Mouse (Mus musculus) cerebellum, adult 11 months (tissue): Measurements from ENCODE around the gene Aff4.
"Not testable (repeated sequence)": the region's sequence is repeated elsewhere in the genome, so short reads cannot be mapped to it uniquely, and the experiment has no call there.

Experiments
- DNase-seq: peaks from one replicate; pipeline ENCODE4 v3.0.0; 2022

Aff4 gene

GRCm38 (mm10) chr11:53350291-53351223, at the start of gene Aff4:
TSS of gene Aff4 (plus strand) at chr11:53350833.
- peak; percentile 91 for DNase-seq

DNA sequence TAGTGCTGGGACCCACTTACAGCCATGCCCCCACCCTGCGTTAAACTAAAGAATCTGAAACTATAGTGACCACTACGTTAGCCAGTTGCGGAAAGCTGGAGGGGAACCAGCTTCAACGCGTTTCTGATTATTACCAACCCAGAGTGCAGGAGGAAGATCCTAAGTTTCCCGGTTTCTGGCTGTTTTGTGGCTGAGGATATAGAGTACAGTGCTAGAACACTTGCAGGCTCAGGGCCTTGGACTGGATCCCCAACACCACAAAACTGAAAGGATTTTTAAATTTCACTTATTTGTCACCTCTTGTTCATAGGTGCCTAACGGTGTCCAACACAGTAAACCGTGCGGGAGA, 49.5 kb upstream of the Aff4 start:
- peak; percentile 25 for DNase-seq

DNA sequence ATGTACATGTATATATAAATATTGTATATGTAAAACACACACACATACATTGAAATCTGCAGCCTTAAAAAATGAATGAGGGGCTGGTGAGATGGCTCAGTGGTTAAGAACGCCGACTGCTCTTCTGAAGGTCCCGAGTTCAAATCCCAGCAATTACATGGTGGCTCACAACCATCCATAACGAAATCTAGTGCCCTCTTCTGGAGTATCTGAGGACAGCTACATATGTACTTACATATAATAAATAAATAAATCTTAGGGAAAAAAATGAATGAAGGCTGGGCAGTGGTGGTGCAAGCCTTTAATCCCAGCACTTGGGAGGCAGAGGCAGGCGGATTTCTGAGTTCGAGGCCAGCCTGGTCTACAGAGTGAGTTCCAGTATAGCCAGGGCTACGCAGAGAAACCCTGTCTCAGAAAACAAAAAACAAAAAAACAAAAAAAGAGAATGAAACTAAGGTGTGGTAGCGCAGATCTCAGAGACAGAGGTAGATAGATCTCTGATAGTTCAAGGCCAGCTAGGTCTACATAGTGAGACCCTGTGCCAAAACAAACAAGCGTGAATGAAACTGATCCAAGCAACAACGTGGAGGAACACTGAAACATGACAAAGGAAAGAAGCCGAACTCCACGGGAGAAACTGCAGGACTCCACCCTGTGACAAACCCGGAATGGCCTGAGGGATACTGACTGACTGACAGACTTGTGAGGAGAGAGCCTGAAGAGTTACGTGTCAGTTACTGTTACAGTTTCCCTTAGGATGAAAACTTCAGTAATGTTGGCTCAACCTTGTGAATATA, 46.4 kb upstream of the Aff4 start:
- DNase-seq: no peak

GRCm38 (mm10) chr11:53306965-53307364, 43.7 kb upstream of the Aff4 start:
- DNase-seq: no peak

- no peak for DNase-seq
These were observed 43.0 kb upstream of the Aff4 start for GRCm38 (mm10) chr11:53307558-53308065.

GRCm38 (mm10) chr11:53308251-53308864, 42.3 kb upstream of the Aff4 start:
- no peak for DNase-seq

- no peak for DNase-seq
These were observed 41.7 kb upstream of the Aff4 start for GRCm38 (mm10) chr11:53308884-53309310.

GRCm38 (mm10) chr11:53311385-53311784, 39.2 kb upstream of the Aff4 start:
- no peak for DNase-seq

DNA sequence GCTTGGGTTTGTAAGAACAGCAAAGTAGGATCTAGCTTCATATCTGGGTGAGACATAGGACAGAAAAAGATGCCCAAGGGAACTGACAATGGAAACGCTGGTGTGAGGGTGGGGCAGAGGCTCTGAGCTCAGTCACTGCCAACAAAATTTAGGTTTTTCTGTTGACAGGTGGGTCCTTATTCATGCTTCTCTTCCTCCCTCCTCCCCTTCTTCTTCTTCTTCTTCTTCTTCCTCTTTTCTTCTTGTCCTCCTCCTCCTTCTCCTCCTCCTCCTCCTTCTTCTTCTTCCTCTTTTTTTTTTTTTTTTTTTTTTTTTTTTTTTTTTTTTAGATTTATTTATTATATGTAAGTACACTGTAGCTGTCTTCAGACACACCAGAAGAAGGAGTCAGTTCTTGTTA, 37.8 kb upstream of the Aff4 start:
- DNase-seq: not testable (repeated sequence)

DNA sequence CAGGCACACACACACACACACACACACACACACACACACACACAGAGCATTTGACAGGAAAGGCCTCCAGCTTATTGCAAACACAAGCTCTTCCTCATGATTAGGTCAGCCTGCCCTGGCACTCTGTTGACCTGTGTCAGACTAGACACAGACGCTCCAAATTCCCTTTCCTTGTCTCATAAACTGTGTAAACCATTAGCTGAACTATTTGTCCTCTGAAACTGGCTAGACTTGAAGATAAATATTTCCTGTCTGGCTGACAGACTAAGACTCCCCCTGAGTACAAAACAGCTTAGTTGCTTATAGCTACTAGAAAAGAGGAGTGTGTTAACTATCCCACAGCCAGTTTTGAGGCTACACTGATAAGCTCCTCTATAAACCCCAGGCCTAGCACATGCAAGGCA, 35.9 kb upstream of the Aff4 start:
- no peak for DNase-seq

GRCm38 (mm10) chr11:53316996-53317395, 33.6 kb upstream of the Aff4 start:
- no peak for DNase-seq

GRCm38 (mm10) chr11:53318041-53318440, 32.6 kb upstream of the Aff4 start:
- no peak for DNase-seq

- not testable (repeated sequence) for DNase-seq
These were observed 32.1 kb upstream of the Aff4 start for GRCm38 (mm10) chr11:53318568-53318967.

- not testable (repeated sequence) for DNase-seq
These were observed 30.8 kb upstream of the Aff4 start for GRCm38 (mm10) chr11:53319867-53320266.

DNA sequence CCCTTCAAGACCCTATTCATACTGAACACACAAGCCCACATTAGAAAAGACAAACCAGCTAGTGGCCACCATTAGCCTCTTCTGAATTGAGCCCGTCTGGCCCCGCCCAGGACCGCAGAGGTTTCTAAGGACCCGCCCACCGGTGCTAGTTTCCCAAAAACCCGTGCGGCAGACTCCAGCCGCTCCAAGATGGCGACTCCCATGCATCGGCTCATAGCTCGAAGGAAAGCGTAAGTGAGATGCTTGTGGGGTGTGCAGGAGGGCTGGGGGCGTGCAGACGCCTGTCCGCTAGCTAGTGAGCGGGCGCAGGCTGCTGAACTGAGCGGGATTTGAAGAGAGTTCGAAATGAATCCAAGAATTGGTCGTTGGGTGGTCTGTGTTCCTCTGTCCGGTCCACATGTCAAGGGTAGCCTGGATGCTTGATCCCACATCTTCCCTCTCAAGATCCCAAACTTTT, 26.1 kb upstream of the Aff4 start, which contains the start of gene Zcchc10:
Zcchc10 (plus strand) TSS at position 168 of the 457 bp plus-strand sequence.
- DNase-seq: peak; percentile 80

- no peak for DNase-seq
These were observed 20.3 kb upstream of the Aff4 start for GRCm38 (mm10) chr11:53330325-53330724.

- DNase-seq: no peak
These were observed 19.5 kb upstream of the Aff4 start for GRCm38 (mm10) chr11:53331121-53331520.

- DNase-seq: no peak
These were observed 18.5 kb upstream of the Aff4 start for GRCm38 (mm10) chr11:53332076-53332680.

- DNase-seq: no peak
These were observed 15.0 kb upstream of the Aff4 start for GRCm38 (mm10) chr11:53335505-53336181.

DNA sequence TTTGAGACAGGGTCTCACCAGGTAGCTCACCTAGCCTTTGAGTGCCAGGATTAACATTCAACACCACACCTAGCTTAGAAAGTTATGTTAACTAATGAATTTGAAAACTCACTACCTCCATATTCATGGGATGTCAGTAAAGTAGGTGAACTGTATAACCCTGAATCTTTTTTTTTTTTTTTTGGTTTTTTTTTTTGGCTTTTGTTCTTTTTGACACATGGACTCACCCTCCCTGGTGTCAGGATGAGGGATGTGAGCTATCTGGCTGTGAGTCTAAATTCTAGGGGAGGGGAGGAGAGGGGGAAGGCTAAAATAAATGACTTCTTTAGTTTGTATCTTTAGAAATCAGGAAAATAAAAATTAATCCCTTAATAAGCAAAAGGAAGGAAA, 14.5 kb upstream of the Aff4 start:
- no peak for DNase-seq

DNA sequence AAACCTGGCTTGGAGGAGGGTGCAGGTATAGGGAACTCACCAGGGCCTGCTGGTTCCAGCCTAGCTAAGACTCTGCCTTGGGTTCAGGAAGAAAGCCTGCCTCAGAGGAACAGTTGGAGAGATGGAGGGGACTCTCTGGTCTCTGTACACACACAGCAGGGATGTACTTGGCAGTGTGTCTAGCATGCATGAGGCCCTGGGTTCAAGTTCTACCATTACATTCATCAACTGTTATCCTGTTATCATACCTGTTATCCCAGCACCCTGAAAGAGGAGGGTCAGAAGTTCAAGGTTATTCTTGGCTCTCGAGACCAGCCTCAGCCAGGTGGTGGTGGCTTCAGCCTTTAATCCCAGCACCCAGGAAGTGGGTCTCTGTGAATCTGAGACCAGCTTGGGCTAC, 13.7 kb upstream of the Aff4 start:
- no peak for DNase-seq

DNA sequence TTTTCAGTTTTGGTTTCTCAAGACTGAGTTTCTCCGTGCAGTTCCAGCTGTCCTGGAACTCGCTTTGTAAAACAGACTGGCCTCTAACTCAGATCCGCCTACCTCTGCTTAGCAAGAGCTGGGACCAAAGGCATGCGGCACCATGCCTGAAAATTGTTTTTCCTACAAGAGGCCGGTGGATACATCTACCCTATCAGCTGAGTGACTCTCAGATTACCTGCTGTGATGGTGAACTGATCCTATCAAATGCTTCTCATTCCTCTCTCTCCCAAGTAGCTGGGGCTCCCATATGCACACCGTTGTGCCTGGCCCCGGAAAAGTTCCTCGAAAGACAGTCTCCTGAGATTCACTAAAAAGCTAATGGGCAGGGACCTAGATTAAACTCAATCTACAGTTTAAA, 12.9 kb upstream of the Aff4 start:
- no peak for DNase-seq
